Mouse (Mus musculus): ENCODE data around the gene Fam151b.

The Fam151b gene

DNA sequence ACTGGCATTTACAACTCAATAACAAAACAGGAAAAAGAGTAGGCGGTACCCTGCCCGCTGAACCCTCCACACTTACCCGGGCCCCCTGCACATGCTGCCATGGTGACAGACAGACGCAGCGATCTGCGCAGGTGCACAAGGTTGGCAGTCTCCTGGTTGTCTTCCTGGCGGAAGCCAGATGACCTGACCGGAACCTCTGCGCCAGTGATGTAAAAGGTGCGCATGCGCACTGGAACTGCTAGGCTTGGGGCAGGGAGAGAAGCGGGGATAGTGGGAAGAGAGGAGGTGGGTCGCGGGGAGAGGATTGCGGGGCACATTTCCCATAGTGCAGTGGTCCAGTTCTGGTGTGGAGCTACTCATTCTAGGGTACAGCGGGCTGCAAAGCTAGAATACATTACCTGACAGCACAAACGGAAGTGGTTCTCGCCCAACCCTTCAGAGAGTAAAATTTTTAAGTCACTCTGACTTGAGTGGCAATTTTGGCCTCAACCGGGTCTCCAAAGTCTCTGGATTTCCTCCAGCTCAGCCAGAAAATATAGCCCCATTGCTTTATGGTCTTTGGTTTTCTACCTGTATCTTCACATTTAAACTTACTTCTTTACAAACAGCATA, at the start of gene Fam151b:
Gene Fam151b (minus strand): TSS at position 164 of the 612 bp plus-strand sequence.
- DNase-seq (ENCODE audit: low spot score in 2 of 2): peak; percentile 82 to 85

DNA sequence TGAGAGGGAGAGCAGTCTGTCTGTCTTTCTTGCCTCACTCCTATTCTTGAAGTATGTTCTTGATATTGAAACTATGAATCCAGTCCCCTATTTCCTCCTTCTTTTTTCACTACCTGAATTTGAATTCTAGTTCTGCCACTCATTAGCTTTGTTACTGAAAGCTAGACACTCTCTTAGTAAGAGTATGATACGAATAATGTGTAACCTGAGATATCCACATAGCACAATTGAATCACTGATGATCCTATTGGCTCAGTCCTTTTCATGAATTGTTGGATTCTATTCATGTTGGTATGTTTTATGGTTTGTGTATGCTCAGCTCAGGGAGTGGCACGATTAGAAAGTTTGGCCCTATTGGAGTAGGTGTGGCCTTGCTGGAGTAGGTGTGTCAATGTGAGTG, 48.4 kb upstream of the Fam151b start:
- DNase-seq (ENCODE audit: low spot score in 2 of 2): no peak

DNA sequence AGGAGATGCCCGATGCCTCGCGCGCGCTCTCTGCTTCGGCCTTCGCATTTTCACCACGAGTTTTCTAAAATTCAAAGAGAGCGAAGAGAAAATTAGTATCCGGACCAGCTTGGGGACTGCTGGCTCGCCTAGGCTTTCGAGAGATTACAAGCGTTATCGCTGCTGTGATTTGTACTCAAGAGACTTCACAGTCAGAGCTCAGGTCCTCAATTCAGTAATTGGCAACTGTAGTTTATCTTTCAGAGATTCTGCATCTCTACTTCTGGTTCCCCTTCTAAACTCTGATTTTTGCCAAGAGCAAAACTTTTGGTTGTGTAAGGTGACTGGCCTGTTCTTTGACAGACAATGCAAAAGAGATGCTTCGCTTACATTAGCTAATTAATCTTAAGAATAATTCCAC, 47.4 kb upstream of the Fam151b start:
- DNase-seq (ENCODE audit: low spot score in 2 of 2): no peak

DNA sequence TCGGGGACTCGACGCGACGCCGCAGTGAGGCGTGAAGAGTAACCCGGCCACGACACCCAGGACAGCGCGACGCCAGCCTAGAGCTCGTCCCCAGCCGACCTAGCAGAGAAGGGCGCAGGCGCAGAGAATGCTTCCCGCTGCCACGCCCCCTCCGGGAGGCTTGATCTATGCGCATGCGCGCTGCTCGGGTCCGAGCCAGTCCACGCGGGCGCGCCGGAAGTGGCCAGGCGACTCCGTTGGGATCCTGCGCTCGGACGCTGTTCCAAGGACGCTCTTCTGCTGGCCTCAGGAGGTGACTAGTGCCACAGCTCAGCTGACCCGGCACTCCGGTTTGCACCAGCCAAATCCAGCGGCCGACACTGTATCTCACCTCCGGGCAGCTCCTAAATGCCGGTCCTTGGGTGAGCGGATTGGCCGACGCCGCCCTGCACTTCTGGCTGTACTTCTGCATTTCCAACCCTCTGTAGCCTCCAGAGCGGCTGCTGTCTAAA, 47.0 kb upstream of the Fam151b start, which contains the start of gene Zfyve16:
Gene Zfyve16 (minus strand): TSS at position 148 of the 491 bp plus-strand sequence.
- DNase-seq (ENCODE audit: low spot score in 2 of 2): peak; percentile 94 to 97

DNA sequence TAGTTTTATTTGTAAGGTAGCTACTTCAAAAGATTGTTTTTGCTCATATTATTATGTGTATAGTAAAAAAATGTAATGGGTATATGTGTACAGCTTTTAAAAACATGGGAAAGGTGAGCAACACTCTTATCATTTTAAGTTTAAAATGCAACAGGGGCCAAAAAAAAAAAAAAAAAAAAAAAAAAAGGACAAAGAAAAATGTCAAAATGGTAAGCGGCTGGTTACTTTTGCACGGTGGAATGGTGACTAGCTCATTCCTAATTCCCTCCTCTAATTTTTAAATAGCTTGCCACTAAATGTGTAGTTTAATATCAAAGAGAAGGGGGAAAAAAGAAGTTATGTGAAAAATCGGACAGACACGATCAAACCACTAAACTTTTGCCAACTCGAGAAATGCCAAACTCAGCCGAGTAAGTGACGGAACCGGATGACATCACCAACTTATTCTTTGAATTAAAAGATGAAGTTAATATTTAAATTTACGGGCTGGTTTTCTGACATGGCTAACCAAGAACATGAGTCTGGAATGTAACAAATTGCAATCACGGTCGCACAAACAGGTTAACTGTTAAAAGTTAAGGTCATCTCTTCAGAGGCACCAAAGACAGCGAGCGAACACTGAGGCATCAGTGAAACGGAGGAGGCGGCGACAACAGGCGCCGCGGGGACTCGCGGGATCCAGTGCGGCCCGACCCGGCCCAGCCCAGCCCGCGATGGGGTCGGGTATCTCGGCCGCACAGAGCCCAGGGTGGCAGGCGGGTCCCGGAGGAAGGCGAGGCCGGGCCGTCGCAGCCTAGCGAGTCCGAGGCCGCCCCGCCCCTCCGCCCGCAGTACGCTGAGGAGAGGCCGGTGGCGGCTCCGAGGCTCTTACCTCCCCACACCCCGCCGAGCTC, 46.3 kb upstream of the Fam151b start:
- DNase-seq (ENCODE audit: low spot score in 2 of 2): no peak

DNA sequence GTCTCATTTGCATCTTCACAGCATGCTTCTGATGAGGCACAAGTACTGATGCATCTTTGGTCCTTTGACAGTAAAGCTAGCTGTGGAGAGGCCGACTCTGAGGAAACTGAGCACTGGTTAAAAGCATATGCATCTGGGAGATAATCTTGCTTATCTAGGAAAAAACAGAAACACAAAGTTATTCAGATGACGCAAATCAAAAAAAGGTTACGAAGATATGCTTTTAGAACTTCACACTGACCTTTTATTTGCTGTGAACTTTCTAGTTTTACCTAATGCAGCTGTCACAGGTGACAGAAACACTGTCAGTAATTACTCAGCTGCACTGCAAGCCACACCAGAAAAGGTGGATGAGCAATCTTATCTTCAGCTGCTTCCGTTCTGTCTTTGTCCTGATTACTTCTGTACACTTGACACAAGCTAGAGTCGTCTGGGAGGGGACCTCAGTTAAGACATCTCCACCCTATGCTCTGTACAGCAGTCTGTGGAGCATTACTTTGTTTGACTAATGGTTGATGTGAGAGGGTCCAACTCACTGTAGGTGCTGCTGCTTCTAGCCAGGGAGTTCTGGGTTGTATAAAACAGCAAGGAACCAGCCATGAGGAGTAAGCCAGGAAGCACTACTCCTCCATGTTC, 39.5 kb upstream of the Fam151b start:
- no peak for DNase-seq (ENCODE audit: low spot score in 2 of 2)

DNA sequence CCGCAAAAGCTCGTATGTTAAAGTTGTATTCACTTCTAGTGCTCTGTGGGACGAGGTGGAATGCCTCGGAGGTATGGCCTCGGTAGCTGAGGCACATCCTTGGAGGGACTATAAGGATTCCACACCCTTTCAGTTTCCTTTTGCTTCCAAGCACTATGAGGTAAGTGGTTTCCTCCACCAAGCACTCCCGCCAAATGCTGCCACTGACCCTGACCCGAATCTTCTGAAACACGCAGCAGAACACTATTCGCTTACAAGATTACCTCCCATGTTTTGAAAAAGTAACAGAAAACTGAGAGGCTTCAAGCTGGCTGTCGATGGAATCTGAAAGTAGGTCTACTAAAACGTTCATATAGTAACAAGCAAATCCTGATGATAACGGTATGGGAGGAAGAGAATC, 21.1 kb upstream of the Fam151b start:
- DNase-seq (ENCODE audit: low spot score in 2 of 2): no peak

DNA sequence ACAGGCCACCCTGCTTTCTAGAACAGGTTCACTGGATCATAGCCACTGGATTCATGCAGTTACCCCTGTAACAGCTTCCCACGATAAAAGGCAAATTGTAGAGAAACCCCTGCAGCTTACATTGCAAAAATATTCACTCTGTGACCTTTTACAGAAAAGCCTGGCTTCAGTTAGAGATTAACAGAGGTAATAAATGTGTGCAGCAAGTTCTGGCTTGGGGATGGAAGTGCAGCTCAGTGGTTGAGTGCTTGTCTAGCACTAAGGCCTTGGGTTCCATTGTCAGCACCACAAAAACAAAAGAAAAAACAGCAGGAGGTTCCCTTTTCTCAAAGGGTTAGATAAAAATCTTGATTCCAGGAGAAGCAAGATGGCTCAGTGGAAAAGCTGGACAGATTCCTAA, 8.1 kb upstream of the Fam151b start:
- DNase-seq (ENCODE audit: low spot score in 2 of 2): no peak

DNA sequence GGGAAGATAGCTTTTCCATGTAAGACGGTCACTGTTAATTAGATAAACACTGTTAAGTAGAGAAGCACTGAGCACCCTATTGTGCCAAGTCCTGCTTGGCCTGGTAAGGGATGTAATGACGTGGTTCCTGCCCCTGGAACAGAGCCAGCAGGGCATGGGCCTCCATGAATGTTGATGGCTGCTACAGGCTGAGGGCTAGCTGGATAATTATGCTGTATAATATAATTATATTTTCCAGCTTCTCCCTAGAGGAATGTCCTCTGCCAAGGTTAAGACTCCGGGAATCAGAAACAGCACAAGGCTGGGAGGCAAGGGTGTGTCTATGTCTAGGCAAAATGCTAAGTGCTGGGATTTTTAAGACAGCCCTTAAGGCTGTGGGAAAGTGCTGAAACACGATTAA, 7.0 kb upstream of the Fam151b start:
- no peak for DNase-seq (ENCODE audit: low spot score in 2 of 2)

DNA sequence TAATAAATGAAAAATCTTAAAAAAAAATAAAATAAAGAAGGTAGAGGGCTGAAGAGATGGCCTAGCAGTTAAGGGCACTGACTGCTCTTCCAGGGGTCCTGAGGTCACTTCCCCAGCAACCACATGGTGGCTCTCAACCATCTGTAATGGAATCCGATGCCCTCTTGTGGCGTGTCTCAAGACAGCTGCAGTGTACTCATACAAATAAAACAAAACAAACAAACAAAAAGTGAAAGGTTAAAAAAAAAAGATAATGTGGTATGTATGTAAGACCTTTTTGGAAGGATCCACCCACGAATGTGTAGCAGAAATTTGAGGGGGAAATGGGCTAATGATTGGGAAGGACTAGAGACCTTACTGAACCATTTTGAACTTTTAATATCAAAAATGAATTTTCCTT, 467 bp downstream of the Fam151b start:
- peak in 1 of 2 experiments; percentile 21 for DNase-seq (ENCODE audit: low spot score in 2 of 2)

DNA sequence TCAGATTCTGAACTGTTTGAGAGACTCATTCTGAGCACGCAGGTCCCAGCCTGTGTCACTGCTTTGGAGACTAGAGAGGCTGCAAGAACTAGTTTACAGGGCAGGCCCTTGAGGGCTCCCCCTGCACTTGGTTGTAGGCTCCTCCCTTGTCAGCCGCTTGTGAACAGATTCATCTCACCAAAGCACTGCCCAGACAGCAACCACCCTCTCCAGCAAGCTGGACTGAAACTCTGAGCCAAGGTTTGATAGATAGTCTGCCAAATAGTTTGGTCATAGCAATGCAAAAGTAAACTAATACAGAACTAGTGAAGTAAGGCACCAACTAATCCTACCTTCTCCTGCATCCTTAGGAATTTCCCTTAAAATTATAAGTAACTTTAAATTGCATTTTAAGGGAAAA, 13.7 kb downstream of the Fam151b start:
- no peak for DNase-seq (ENCODE audit: low spot score in 2 of 2)

DNA sequence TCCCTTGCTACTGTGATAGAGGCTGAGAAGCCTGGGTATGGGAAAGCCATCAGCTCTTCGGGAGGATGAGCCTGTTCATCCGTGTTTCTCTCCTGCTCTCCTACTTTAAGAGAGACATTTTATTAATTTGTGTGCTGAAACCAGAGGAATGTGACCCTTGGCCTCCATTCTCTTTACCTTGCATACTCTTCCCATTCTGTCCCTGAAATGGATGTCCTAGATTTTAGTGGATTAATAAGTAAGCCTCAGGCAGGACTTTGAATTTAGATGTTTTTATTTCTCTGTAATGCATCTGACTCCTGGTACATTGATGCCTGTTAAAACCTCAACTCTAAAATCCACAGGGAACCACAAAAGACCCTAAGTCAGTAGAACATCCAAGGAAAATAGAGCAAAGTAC, 14.4 kb downstream of the Fam151b start:
- no peak for DNase-seq (ENCODE audit: low spot score in 2 of 2)

DNA sequence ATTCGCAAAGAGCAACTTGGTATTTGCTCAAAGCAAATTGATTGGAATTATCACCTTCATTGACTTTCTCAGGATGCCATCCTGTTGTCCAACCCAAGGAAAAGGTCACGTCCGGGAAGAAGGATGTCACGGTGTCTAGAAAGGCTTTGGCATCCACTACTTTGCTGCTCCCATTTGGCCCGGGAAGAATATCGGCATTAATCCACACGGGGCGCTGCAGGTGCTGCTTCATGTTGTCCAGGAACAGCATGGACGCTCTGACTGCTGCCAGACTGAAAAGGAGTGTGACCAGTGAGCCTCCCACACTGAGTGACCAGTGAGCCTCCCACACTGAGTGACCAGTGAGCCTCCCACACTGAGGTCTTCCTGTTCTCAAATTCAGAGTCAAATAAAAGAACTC, 15.9 kb downstream of the Fam151b start:
- DNase-seq (ENCODE audit: low spot score in 2 of 2): no peak

DNA sequence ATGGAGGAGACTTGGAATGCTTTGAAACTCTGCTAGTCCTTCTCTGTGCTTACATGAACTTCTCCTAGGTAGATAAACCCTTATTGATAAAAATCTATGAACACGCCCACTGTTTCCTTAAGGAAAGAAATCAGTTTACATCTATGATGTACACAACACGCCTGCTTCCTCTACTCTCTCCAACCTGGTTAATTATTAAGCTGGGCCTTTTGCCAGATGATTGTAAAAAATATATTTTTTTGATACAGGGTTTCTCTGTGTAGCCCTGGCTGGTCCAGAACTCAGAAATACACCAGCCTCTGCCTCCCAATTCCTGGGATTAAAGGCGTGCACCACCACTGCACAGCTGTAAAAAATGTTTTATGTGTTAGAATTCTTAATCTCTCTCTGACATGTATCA, 19.1 kb downstream of the Fam151b start:
- DNase-seq (ENCODE audit: low spot score in 2 of 2): no peak

DNA sequence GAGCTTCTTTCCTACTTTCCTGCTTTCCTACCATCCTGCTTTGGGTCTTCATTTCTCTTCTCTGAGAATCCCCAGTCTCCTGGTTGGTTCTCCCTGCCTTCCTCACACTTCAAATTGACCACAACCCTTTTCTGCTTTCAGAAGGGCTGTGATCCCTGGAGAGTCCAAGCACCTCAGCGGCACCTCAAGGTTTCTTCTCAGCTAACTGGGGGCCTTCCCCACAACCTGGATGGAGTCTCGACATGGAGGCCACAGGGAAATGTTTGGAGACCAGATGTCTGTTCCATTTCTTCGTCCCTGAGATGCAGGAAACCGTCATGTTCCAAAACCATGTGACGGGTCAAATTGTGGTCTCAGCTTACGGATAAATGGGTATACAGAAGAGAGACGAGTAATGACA, 36.9 kb downstream of the Fam151b start:
- no peak for DNase-seq (ENCODE audit: low spot score in 2 of 2)

DNA sequence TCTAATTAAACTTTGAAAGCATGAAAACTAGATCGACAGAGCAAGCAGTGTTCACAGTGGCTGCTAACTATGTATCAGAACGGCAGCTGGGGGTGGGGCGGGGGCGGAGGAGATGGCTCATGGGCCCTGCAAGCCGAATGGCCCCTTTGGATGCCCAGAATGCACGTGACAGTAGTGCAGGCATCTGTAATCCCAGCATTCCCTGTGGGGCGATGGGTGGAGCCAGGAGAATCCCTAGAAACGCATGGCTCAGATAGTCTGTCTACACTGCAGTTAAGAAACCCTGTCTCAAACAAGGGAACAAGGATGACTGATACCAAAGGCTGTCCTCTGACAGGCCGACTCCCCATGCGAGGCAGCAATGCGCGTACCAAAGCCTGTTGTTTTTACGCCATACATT, 43.5 kb downstream of the Fam151b start:
- no peak for DNase-seq (ENCODE audit: low spot score in 2 of 2)

DNA sequence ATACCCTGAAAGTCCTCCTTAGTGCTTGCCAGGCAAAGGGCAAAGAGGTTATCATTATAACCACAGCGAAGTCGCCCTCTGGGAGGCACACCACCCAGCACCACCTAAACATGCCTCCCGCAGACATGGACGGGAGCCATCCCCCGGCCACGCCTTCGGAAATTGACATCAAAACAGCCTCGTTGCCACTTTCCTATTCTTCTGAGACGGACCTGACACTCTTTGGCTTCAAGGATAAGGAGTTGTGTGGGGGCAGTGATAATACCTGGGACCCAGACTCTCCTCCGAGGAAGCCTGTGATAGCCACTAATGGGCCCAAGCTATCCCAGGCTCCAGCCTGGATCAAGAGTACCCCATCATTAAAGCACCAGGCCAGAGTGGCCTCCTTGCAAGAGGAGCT, 45.2 kb downstream of the Fam151b start:
- DNase-seq (ENCODE audit: low spot score in 2 of 2): no peak

DNA sequence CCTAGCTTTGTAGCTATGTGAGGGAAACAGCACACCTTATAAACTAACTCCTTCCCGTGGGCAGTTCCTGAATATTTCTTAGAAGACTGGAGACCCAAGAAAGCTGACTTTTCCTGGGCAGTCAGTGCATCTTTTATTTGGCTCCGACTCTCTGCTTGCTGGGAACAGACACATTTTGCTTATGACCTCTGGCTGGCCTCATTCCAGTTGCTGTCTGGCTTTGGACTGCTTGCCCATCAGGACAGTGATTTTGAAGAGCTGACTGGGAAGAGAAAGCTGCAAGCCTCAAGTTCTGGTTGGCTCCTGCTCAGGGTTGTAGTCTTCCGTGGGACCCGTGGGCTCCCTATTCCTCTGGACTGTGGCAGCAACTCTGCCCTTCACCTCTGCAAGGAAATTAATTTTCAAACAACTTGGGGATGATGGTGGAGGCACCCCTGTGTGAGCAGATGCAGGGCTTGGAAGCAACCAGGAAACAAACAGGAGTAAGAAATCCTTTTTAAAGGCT, 56.4 kb downstream of the Fam151b start:
- no peak for DNase-seq (ENCODE audit: low spot score in 2 of 2)

DNA sequence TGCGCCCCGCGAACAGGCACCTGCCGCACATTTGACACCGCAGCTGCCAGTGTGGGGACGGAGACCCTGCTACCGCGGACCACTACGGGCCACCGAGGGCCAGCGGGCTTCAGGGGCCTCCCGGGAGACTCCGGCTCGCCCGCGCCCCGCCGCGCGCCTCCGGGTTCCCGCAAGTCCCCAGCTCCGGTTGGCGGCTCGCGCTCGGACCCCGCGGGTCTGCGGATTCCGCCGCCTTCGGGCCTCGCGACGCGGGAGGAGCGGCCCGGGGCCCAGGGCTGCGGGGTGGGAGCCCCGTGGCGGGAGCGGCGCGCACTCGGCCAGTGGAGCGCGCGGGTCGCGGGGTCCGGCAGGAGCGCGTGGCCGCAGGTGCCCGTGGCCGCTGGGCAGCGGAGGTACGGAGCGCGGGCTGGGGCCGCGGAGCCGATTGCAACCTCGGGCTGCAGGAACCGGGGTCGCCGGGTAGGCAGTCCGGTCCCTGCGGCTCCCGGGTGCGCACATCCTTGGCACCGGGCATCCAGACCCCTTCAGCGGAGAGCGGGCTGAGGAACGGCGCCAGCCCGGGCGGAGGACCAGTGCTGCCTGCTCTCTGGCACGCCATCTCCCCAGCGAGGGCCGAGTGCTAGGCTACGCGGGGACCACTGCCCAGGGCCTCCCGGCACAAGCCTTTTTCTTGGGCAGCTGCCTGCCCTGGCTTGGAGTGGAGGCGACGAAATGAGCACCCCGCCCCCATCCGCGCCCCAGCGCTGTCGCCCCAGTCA, 57.3 kb downstream of the Fam151b start:
- DNase-seq (ENCODE audit: low spot score in 2 of 2): no peak

DNA sequence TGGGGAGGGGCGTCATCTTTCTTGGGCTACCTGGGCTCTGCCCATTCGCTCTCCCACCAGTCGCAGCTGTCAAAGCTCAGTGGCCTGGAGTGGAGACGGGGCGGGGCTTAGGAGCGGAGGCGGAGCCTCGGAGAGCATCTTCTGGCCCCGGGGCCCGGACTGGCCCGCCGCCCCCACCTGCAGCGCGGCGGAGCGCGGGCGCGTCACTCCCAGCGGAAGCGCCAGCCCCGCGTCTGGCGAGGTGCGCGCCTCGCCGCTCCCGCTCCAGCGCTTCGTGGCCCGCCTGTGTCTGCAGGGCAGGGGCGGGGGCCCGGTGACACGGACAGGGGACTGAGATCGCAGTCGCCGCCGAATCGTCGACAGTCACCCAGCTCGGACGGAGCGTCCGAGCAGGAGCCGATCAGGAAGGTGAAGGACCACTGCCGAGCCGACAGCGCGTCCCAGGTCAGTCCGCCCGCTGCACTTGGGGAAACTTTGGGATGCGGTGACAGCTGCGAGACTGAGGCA, 58.0 kb downstream of the Fam151b start, which contains the start of gene Ankrd34b:
Gene Ankrd34b (plus strand): TSS at position 139 of the 507 bp plus-strand sequence.
- no peak for DNase-seq (ENCODE audit: low spot score in 2 of 2)

DNA sequence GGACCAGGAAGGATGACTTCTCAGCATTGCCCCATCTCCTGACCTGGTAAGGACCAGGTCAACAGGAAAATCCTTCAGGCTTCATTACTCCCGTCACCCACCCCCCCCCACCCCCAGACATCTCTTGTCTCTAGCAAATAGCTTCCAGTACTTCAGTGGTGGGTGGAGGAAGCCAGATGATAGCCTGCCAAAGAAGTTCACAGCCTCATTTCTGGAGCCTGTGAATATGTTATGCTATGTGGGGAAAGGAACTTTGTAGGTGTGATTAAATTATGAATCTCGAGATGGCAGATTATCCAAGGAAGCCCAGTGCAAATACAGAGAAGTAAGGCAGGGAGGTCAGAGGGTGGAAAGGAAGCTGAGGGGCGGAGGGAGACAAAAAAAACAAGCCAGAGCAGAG, 60.1 kb downstream of the Fam151b start:
- no peak for DNase-seq (ENCODE audit: low spot score in 2 of 2)

Data from urinary bladder, postnatal 4 days (tissue).